Mouse (Mus musculus): ENCODE results near the gene Scyl1. TPM values are rescaled to one million over a fixed set of nuclear protein-coding genes. Genes with fewer than 3 reads are reported as not detected.

The Scyl1 gene
- polyA plus RNA-seq, 1 experiment from 2014 or later: 25.2 TPM

- 89% methylated on average over 8 of the region's 8 CpGs for WGBS (ENCODE audit: insufficient replicate concordance)
- Histone ChIP-seq H3K27me3 (no peaks in the 10 kb centered on the region), H3K27ac (peak overlapping the region; percentile 35; the same call in 1 of the 2 replicates), H3K36me3 (peaks cover 100% of the 10 kb centered on the region), H3K9ac (no peak overlapping the region), H3K4me1 (replicated peaks) (peaks cover 73% of the 10 kb centered on the region), H3K4me3 (replicated peaks) (no peak overlapping the region), H3K4me2 (no peak overlapping the region), H3K9me3 (replicated peaks) (no peaks in the 10 kb centered on the region)
- DNase-seq (no peak), ATAC-seq (ENCODE audit: low read depth) (no peak)
These were observed 60.6 kb downstream of the Scyl1 start for GRCm38 (mm10) chr19:5710581-5710980.

DNA sequence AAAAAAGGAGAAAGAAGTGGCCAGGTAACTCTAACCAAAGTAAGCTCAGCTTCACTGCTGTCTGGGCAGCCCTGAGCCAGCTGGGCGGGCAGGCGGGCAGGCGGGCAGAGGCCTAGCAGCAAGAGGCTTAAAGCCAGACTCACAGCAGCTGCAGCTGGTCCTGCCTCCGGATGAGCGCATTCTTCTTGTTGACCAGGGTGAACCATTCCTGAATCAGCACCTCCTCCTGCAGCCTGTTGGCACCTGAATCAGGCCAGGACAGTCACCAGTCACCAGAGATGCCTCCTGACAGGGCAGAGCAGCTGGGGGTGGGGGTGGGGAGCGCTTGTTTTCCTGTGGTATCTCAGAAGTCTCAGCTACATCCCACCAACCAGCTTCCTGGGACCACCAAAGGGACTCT, 61.2 kb downstream of the Scyl1 start:
- Histone ChIP-seq H3K36me3 (peaks cover 95% of the 10 kb centered on the region), H3K4me2 (no peak overlapping the region), H3K27ac (no peak overlapping the region), H3K9me3 (replicated peaks) (no peaks in the 10 kb centered on the region), H3K27me3 (no peaks in the 10 kb centered on the region), H3K4me3 (replicated peaks) (no peak overlapping the region), H3K9ac (no peak overlapping the region), H3K4me1 (replicated peaks) (peaks cover 73% of the 10 kb centered on the region)
- DNase-seq (no peak), ATAC-seq (ENCODE audit: low read depth) (no peak)
- whole genome bisulfite sequencing (ENCODE audit: insufficient replicate concordance): 98% methylated on average over 6 of the region's 6 CpGs

Other genes with a start within 250 kb of the Scyl1 start
- 0.06 and 0.09 TPM in 2 replicates for gene Ovol1, start 210.8 kb downstream of the Scyl1 start, polyA plus RNA-seq (2015; fragmentation: Nextera tagmentation; extraction: Ambion mirVana)
- gene Ap5b1, start 203.4 kb downstream of the Scyl1 start, polyA plus RNA-seq (2015; fragmentation: Nextera tagmentation; extraction: Ambion mirVana): 2.3 and 2.9 TPM in 2 replicates
- 164 and 176 TPM in 2 replicates for gene Rnaseh2c, start 169.5 kb downstream of the Scyl1 start, polyA plus RNA-seq (2015; fragmentation: Nextera tagmentation; extraction: Ambion mirVana)
- 21.7 and 23.8 TPM in 2 replicates for gene Kat5, start 161.2 kb downstream of the Scyl1 start, polyA plus RNA-seq (2015; fragmentation: Nextera tagmentation; extraction: Ambion mirVana)
- gene Rela, start 133.9 kb downstream of the Scyl1 start, polyA plus RNA-seq (2015; fragmentation: Nextera tagmentation; extraction: Ambion mirVana): 24.5 and 28.8 TPM in 2 replicates
- gene Sipa1, start 107.7 kb downstream of the Scyl1 start, polyA plus RNA-seq (2015; fragmentation: Nextera tagmentation; extraction: Ambion mirVana): 23.3 and 24.6 TPM in 2 replicates
- gene Map3k11, start 82.7 kb downstream of the Scyl1 start, polyA plus RNA-seq (2015; fragmentation: Nextera tagmentation; extraction: Ambion mirVana): 13.8 and 15.9 TPM in 2 replicates
- 9.1 and 10.1 TPM in 2 replicates for gene Pcnx3, start 82.5 kb downstream of the Scyl1 start, polyA plus RNA-seq (2015; fragmentation: Nextera tagmentation; extraction: Ambion mirVana)
- 0.21 and 0.46 TPM in 2 replicates for gene Kcnk7, start 67.1 kb downstream of the Scyl1 start, polyA plus RNA-seq (2015; fragmentation: Nextera tagmentation; extraction: Ambion mirVana)
- gene Ehbp1l1, start 45.1 kb downstream of the Scyl1 start, polyA plus RNA-seq (2015; fragmentation: Nextera tagmentation; extraction: Ambion mirVana): 105 and 111 TPM in 2 replicates
- 44.5 and 47.0 TPM in 2 replicates for gene Fam89b, start 41.8 kb downstream of the Scyl1 start, polyA plus RNA-seq (2015; fragmentation: Nextera tagmentation; extraction: Ambion mirVana)
- 1.1 and 2.7 TPM in 2 replicates for gene Ltbp3, start 30.5 kb downstream of the Scyl1 start, polyA plus RNA-seq (2015; fragmentation: Nextera tagmentation; extraction: Ambion mirVana)
- gene Frmd8, start 103.9 kb upstream of the Scyl1 start, polyA plus RNA-seq (2015; fragmentation: Nextera tagmentation; extraction: Ambion mirVana): 13.9 and 15.8 TPM in 2 replicates
- gene Slc25a45, start 106.4 kb upstream of the Scyl1 start, polyA plus RNA-seq (2015; fragmentation: Nextera tagmentation; extraction: Ambion mirVana): 5.7 and 6.8 TPM in 2 replicates
- gene Tigd3, start 122.7 kb upstream of the Scyl1 start, polyA plus RNA-seq (2015; fragmentation: Nextera tagmentation; extraction: Ambion mirVana): 2.5 TPM in 2 replicates
- 56.7 and 60.0 TPM in 2 replicates for gene Dpf2, start 141.6 kb upstream of the Scyl1 start, polyA plus RNA-seq (2015; fragmentation: Nextera tagmentation; extraction: Ambion mirVana)
- 2.7 and 3.0 TPM in 2 replicates for gene Cdc42ep2, start 153.4 kb upstream of the Scyl1 start, polyA plus RNA-seq (2015; fragmentation: Nextera tagmentation; extraction: Ambion mirVana)
- 62.2 and 69.8 TPM in 2 replicates for gene Pola2, start 192.8 kb upstream of the Scyl1 start, polyA plus RNA-seq (2015; fragmentation: Nextera tagmentation; extraction: Ambion mirVana)
- not detected in 2 replicates for gene Slc22a20, start 214.7 kb upstream of the Scyl1 start, polyA plus RNA-seq (2015; fragmentation: Nextera tagmentation; extraction: Ambion mirVana)
- 21.9 and 26.3 TPM in 2 replicates for gene Capn1, start 244.5 kb upstream of the Scyl1 start, polyA plus RNA-seq (2015; fragmentation: Nextera tagmentation; extraction: Ambion mirVana)

Measured in liver, embryonic 13.5 days (tissue).